Mouse (Mus musculus) hindlimb bud, embryonic 11.5 days (tissue): ENCODE results near the gene Ppp6r1.

Experiments used
- DNase-seq: peaks from one replicate; pipeline ENCODE4 v3.0.0-alpha.2; 2012; ENCODE audit warnings: low read depth, low spot score; ENCODE audit errors: extremely low spot score

The Ppp6r1 gene

GRCm38 (mm10) chr7:4658128-4658907, 501 bp downstream of the Ppp6r1 start:
- no peak for DNase-seq

DNA sequence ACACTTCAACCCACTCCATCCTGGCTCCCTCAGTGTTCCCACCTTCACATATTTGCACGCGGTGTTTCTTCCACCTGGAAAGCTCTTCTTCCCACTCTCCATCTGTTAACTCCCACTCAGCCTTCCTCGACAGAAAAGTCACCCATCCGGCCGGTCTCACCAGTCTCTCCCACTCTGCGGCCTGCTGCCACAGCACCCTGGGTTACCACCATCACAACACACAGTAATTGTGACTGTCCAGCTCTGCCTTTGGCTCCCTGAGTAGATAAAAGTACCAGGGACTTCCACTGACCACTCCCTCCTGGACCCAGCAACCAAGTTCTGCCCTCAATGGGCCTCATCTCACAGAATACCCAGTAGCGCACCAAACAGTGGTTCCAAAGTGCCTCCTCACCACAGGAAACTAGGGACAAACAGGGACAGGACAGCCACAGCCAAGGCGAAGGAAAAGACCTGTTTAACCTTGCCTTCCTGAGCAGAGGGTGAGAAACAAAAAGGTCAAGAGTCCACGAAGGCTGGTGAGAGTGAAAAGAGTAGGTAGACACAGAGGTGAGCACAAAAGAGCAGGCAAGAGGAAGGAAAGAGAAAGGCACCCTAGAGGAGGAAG, 1.2 kb downstream of the Ppp6r1 start:
- DNase-seq, result no peak

DNA sequence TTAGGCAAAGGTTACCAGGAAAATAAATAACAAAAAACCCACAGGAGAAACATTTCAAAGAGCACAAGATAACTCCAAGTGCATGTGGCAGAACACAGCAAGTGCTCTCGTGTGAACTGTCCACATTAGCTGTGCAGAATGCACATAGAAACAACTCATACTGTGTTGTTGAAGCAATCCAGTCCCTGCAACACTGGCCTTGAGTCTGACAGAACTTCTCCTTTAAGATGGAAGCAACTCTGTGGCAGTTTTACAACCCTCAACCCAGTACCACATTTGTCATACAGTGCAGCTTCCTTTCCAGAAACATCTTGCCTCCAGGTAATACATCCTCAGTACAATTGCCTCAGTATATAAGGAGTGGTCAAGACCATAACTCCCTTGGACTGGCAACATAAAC, 2.0 kb downstream of the Ppp6r1 start:
- no peak for DNase-seq

GRCm38 (mm10) chr7:4655916-4656315, 2.9 kb downstream of the Ppp6r1 start:
- DNase-seq, result no peak

DNA sequence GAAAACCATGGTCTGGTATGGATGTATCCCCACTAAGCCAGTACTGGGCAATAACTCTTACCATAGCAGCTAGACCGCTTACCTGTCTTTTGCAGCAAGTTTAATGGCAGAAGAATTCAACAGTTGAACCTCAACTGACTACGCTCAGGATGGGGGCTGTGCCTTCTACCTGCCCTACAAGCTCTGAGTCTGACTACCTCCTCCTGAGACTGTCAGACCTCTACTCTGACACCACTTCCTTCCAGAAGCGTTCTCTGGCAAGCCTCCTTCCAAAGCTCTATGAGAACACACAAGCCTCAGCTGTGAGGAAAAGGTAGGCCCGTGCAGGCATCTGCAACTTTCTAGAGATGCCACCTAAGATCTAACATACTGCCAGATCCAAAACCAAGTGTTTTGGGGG, 3.4 kb downstream of the Ppp6r1 start:
- no peak for DNase-seq

DNA sequence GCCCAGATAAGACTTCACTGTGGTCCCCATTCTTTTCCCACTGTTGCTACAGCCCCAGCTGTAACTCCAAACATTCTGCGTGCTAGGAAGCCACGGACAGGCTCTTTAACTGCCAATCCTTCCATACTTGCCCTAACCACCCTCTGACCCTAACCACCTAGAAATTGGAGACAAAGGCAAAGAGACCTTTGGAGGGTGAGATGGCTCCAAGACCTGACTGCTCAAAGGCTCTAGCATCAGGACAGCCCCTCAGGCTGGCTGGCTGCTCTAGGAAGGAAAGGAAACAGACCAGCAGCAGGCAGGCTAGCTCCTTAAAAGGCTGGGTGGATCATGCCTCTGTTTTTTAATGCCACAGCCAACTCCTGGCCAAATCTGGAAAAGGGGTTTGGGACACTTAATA, 4.6 kb downstream of the Ppp6r1 start:
- no peak for DNase-seq

GRCm38 (mm10) chr7:4653780-4654179, 5.0 kb downstream of the Ppp6r1 start:
- no peak for DNase-seq

GRCm38 (mm10) chr7:4653351-4653750, 5.5 kb downstream of the Ppp6r1 start:
- no peak for DNase-seq

DNA sequence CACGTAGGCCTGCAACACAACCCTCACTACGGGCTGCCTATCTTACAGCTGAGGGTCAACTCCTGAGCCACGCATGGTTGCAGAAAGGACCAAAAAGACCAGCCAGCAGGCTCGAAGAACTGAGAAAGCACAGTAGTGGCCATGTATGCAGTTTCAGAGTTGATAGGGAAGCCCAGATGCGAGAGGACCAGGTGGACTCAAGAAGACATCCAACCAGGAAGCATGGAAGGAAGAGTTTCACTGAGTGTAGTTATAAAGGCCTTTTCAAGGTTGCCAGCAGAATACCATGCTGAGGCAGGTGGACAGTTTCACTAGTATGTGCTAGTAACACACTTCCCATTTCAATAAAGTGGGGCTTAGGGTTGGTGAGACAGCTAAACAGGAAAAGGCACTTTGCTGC, 6.1 kb downstream of the Ppp6r1 start:
- DNase-seq, result no peak

DNA sequence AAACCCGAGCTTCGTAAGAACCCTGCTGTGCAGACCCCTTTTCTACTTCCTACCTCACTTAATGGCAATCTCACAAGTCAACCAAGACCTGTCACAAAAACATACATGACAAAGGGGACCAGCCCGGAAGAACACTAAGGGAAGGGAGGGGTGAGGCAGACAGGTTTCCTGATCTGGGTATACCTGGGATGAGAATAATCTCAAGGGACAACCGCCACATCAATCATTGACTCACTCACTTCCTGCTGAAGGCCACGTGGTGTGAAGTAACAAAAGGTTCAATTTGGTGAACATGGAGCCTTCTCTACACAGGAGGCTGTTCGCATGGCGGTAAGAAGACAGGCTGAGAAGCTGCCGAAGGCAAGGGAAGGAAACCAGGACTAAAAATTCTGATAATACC, 7.2 kb downstream of the Ppp6r1 start:
- no peak for DNase-seq

DNA sequence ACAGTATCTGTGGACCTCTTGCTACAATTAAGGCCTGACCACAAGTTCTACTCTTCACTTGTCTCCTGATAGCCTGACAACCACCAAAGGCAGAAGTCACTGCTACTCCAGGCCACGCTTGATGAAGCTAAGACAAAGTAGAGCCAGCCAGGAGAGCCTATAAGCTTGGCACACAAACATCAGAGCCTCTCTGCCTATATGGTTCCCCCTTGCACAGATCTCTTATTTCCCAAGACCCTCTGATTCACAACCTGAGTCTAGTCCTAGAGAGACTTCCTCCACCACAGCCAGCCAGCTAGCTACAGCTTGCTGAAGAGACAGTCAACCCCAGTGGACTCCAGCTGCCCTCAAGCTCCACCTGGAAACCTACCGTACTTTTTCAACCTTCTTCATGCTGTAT, 10.8 kb downstream of the Ppp6r1 start:
- DNase-seq, result no peak

DNA sequence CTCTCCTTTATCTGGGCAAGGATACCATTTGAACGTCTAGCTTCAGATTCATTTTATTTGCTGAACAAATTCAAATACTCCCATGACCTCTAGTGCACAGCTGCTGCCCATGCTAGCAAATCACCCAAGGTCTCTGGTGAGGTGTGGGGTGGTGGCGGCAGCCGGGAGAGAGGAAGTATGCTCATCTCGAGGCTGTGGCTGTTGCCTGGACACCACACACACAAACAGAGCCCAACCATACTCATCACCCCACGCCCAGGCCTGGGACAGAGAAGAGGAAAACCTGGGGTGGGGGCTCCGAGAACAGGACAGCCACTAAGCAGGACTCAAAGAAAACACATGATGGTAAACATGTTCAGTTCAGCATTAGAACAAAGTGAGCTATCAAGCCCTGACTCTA, 11.5 kb downstream of the Ppp6r1 start:
- no peak for DNase-seq

GRCm38 (mm10) chr7:4646806-4647205, 12.0 kb downstream of the Ppp6r1 start:
- DNase-seq, result no peak

DNA sequence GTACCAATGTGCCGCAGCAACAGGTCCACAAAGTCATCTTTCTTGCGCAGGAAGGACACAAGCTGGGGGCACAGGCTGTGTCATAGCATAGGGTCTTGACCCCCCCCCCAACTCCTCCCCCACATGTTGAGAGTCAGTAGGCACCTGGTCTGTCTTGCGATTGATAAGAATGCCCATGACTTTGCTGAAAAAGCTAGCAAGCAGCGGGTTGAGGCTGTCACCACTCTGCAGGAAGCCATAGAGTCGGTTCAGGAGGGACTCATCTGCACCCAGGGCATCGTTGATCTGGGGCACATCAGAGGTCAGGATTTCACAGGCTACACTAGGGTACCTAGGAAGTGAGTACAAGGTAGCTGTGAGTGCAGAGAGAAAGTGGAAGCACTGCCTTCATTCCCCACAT, 15.6 kb downstream of the Ppp6r1 start:
- no peak for DNase-seq

DNA sequence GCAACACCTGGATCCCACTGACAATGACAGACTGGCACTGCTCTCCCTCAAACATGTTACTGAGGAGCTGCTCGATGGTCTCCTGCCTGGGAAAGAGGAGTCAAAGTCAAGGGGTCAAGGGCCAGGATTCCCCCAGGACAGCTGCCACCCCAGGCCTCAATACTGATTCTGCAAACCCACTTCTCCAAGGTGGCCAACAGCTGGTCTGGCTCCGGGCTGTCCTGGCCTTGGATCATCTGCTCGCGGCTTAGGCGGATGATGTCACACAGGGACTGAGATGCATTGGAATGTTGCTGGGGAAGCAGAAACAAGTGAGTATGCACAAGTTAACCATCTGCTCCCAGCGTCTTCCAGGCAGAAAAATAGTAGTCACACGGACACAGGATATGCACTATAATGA, 16.9 kb downstream of the Ppp6r1 start:
- no peak for DNase-seq

DNA sequence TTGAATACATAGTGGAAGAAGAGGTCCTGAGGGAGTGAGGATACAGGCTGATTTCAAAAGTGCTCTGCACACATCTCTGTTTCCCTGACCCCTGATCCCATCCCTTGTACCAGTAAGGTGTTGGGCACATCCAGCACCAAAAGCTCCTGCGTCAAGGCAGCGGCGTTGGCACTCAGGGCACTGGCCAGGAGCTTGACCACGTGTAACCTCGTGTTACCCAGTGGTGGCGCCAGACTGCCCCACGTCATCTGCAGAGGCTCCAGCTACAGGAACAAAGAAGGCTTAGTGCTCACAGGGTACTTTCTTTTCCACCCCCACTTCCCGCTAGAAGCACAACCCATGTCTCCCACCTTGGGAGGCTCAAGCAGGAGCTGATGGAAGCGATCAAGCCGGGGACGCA, 17.7 kb downstream of the Ppp6r1 start:
- DNase-seq, result no peak

DNA sequence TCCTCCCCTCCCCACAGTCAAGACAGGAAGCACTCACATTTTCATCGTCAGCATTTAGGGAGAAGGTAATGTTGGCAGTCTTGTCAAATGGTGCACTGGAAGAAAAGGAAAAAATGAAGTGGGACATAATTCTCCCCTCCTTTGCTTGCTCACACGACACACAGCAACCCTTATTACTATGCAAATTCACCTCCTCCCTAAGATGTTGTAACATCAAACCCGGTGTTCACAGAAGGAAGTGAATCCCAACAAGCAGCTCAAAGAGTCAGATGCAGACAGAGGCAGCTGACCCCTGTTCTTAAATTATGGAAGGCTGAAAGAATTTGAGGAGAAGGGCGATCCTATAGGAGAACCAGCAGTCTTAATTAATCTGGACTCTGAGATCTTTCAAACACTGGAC, 22.6 kb downstream of the Ppp6r1 start:
- no peak for DNase-seq

GRCm38 (mm10) chr7:4631031-4631430, 27.8 kb downstream of the Ppp6r1 start, which contains the start of gene Tmem86b:
TSS of gene Tmem86b (minus strand) at chr7:4631422.
- no peak for DNase-seq

GRCm38 (mm10) chr7:4630198-4630597, 28.6 kb downstream of the Ppp6r1 start:
- no peak for DNase-seq

- DNase-seq, result no peak
These were observed 29.2 kb downstream of the Ppp6r1 start for GRCm38 (mm10) chr7:4629586-4629985.

DNA sequence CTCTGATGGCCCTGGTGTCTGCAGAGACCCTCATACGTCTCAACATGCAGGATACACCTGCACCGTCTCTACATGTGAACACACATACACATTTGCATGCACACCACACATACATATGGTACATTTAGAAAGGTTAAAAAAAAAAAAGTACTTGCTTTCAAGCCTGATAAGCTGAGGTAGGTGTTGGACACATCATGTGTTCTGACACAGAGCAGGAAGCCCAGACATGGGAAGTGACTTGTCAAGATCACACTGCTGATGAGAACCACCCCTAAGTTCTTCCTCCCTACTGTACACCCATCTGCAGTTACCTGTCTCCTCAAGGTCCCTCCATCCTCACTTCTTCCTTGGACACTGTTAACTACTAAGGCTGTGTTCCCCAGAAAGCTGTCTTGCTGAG, 32.9 kb downstream of the Ppp6r1 start:
- DNase-seq, result no peak

GRCm38 (mm10) chr7:4624343-4624742, 34.5 kb downstream of the Ppp6r1 start:
- no peak for DNase-seq
